Comparison of ENCODE assay signal across 16 mouse cellular contexts in the genomic region with DNA sequence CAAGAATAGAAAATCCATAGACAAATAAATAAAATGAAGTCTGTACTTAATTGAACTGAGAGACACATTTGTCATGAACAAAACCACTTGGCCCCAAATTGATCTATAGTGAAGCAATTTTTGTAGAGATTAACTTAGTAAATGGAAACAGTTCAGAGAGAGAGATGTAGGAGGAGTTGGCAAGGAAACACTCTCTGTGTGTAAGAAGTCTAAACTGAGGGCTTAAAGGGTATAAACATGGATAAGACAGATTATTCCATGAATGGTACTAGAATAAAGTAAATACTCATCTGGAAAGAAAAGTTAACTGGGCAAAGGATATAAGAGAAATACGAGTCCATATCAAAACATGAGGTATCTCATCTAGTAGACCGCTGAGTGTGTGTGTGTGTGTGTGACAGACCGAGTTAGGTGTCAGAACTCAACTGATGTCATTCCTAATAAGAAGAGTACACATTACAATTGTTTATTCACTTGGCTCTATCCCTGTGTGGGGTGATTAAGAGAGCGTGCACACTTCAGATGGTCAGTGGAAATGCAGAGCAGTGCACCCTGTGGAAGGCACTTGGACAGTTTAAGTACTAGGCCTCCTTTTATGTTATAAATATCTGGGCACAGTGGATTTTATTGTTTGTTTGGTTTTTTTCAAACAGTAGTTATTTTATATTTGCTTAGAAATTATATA.
"Had no signal": no experiment of that assay in that cellular context is flagged by ENCODE, and none has a peak within 500 bp of the region (broad histone marks: within the 10 kb centered on the region; RNA-seq: fewer than 3 reads in every experiment).

No protein-coding gene starts in this region.

- H3K27ac ChIP-seq: liver, embryonic 13.5 days; liver, embryonic 15.5 days; macrophage; midbrain, embryonic 12.5 days; neural tube, embryonic 12.5 days; stomach, embryonic 15.5 days had no signal

- H3K9me3 ChIP-seq: liver, embryonic 13.5 days; liver, embryonic 15.5 days; megakaryocyte, embryonic 14.5 days; midbrain, embryonic 12.5 days; neural tube, embryonic 12.5 days; stomach, embryonic 15.5 days had no signal

- H3K4me1 ChIP-seq: liver, embryonic 13.5 days; liver, embryonic 15.5 days; midbrain, embryonic 12.5 days; neural tube, embryonic 12.5 days; stomach, embryonic 15.5 days had no signal

- H3K9ac ChIP-seq: liver, embryonic 13.5 days; liver, embryonic 15.5 days; liver, postnatal 0 days; midbrain, embryonic 12.5 days; neural tube, embryonic 12.5 days; stomach, embryonic 15.5 days had no signal

- H3K4me2 ChIP-seq: liver, embryonic 11.5 days; liver, embryonic 13.5 days; liver, embryonic 15.5 days; midbrain, embryonic 12.5 days; neural tube, embryonic 12.5 days; stomach, embryonic 15.5 days had no signal

- DNase-seq: liver; liver, embryonic 13.5 days; liver, postnatal 0 days; lung, adult 2 months; midbrain, embryonic 14.5 days; right cerebral cortex, postnatal 14 days; thymus, adult 2 months; thymus, postnatal 25 days; thymus, postnatal 4 days had no signal

- H3K4me3 ChIP-seq: liver, embryonic 13.5 days; liver, embryonic 15.5 days; megakaryocyte, embryonic 14.5 days; midbrain, embryonic 12.5 days; neural tube, embryonic 12.5 days; stomach, embryonic 15.5 days had no signal

- ATAC-seq: liver, postnatal 0 days had no signal

- H3K27me3 ChIP-seq: liver, embryonic 13.5 days; liver, embryonic 15.5 days; megakaryocyte, embryonic 14.5 days; midbrain, embryonic 12.5 days; neural tube, embryonic 12.5 days; stomach, embryonic 15.5 days had no signal
